Mouse (Mus musculus): ENCODE data around the gene Pou2f3.
A peak's percentile ranks its signal among the peaks of the same experiment; 100 is the strongest.

Gene Pou2f3

DNA sequence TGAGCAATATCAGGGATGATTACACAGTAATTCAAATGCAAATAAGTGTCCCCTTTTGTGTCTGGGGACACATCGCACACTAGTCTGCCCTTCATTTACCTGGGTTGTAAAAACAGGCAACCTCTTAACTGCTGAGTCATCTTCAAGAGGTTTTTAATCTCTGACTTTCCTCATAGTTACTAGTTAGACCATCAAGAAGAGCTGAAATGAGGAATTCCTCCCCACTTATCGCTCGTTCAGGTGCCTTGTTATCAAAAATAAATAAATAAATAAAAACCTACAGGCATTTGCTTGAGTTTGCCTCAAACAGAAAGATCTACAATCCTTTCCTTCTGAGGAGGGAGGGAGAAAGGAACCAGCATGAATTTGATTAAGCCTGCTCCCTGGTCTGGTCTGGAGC is 101.4 kb downstream of the Pou2f3 start:
- no peak for DNase-seq (ENCODE audit: low spot score)

- DNase-seq (ENCODE audit: low spot score), result no peak
These were observed 102.1 kb downstream of the Pou2f3 start for GRCm38 (mm10) chr9:43108081-43108480.

DNA sequence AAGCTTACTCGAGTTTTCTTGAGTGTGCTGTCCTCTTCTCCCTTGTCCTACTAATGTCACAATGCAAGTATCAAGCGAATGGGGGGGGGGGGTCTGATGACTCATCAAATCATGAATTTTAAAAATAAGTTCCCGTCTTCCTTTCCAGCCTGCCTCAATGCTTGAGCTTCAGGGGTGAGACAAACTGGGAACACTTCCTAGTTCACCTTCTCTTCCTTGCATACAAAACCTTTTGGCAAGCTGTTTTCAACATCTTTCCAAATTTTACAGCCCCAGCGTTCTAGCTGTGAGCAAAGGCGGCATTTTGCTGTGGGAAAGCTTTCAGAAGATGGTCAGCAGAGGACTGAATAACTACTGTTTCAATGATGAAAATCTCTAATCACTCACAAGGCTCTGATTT is 102.6 kb downstream of the Pou2f3 start:
- no peak for DNase-seq (ENCODE audit: low spot score)

DNA sequence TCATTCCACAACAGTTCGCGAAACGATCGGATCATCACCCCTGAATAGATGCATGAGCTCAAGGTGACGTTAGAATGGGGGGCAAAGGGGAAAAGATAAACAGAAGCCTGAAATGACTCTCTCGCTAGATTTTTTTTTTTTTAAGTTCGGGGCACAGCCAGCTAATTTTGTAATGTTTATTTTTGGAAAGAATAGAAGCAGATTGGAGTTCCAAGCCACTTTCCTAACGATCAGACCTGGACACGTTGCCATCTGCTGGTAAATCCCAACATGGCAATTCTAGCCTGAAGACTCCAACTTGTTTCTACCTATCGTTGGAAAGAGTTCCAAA is 103.0 kb downstream of the Pou2f3 start, which contains the start of gene Arhgef12:
Gene Arhgef12, minus strand, starts transcription at position 53 of the 331 bp plus-strand sequence.
- peak; percentile 42 for DNase-seq (ENCODE audit: low spot score)

GRCm38 (mm10) chr9:43106426-43107186 is 103.6 kb downstream of the Pou2f3 start:
- peak; percentile 39 for DNase-seq (ENCODE audit: low spot score)

- peak; percentile 88 for DNase-seq (ENCODE audit: low spot score)
These were observed 104.4 kb downstream of the Pou2f3 start for GRCm38 (mm10) chr9:43105664-43106361.

DNA sequence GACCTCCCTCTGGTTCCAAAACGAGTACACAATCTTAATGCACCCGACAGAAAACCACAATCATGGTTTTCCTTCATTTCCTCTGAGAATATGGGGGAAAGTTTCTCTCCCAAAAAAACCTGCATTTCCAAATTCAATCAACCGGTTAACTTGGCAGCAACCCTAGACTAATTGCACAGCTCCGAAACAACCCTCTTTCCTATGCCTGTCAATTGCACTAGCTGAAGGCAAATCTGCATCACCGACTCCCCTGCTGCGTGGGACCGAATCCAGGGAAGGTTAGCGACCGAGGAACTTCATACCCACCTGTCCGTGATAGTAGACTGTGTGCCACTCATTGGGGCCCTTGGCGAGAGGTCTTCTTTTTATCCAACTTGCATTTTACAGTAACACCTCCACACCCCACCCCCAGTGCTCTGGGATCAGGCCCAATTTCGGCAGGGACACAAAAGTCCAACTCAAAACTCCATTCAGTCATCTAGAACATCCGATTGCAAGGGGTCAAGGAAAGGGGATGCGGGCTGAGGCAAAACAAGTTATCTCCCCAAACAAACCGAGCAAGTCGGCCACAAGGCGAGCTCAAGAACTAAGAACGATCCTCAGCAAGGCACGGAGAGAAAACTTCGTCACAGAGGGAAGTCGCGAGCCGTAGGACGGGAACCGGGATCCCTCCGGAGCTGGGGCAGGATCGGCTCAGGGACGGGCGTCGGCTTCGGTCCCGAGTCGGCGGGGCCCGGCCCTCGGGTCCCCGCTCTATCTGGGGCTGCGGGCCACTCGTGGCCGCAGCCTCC is 105.1 kb downstream of the Pou2f3 start:
- peak; percentile 36 for DNase-seq (ENCODE audit: low spot score)

- DNase-seq (ENCODE audit: low spot score), result no peak
These were observed 105.7 kb downstream of the Pou2f3 start for GRCm38 (mm10) chr9:43104526-43104872.

DNA sequence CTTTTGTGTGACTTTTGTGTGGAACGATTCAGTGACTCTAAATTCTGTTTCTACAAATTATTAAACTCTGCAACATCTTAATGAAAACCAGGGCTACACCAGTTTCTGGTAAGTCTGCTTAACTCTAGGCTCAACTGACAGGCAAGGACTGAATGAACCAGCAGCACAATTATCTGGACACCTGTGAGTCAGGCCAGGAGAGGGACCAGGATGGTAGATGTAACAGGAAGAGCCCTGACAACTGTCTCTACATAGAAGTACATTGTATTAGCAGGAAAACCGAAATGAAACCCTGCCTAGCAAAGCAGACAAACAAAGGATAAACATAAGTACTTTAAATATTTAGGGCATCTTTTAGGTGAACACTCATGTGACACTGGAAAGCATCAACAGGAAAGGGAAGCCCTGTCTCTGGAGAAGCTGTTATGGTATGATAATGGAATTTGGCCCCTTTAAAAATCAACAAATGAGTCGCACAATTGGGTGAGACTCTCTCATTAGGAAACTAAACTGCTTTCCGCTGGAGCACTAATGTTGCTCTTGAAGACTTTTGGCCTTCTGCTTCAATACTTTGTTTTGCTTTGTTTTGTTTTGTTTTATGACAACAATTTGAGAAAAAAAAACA is 106.4 kb downstream of the Pou2f3 start:
- no peak for DNase-seq (ENCODE audit: low spot score)

- no peak for DNase-seq (ENCODE audit: low spot score)
These were observed 107.2 kb downstream of the Pou2f3 start for GRCm38 (mm10) chr9:43102931-43103330.

- no peak for DNase-seq (ENCODE audit: low spot score)
These were observed 108.1 kb downstream of the Pou2f3 start for GRCm38 (mm10) chr9:43101936-43102595.

- DNase-seq (ENCODE audit: low spot score), result no peak
These were observed 111.2 kb downstream of the Pou2f3 start for GRCm38 (mm10) chr9:43098922-43099321.

DNA sequence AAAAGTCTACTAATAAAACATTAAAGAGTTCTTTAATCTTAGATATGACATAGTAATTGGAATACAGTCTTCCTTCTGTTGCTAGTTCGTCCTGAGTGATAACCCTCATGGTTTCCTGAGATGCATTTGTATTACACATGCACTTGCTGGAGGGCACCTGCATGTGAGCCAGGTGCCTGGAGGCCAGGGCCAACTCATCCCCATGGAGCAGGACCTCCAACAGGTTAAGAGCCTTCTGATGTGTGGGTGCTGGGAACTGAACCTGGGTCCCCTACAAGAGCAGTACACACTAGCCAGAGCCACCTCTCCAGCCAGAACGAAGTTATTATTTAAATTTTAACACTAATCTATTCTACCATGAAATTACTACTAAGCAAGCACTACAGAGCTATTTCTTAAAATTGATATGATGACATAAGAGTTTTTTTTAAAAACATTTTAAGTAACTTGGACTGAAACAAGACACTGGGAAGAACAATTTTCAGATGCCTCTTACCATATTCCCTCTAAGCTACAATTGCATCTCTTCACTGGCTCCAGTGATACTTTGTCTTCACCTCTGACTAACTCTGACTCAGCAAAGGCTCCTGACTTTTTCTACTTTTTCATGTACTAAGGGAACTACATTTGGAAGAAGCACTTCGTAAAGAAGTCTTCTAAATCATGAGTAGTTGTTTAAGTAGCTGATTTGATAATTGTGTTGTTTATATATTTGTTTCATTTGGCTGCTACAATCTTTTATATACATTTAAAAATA is 112.2 kb downstream of the Pou2f3 start:
- no peak for DNase-seq (ENCODE audit: low spot score)

GRCm38 (mm10) chr9:43096337-43096736 is 113.8 kb downstream of the Pou2f3 start:
- DNase-seq (ENCODE audit: low spot score), result no peak

DNA sequence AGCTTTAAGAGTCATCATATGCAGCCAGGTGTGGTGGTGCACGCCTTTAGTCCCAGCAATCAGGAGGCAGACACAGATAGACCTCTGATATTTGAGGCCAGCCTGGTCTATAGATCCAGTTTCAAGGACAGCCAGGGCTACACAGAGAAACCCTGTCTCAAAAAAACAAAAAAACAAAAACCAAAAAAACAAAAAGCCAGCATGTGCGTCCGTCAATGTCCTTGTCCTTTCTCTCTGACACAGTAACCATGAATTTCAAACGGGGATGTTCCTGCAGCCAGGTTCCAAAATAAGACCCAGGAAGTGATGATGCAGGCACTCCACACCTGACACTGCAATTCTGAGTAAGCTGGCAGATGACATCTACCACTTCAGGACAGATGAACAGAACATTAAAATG is 115.3 kb downstream of the Pou2f3 start:
- DNase-seq (ENCODE audit: low spot score), result no peak

GRCm38 (mm10) chr9:43093803-43094202 is 116.4 kb downstream of the Pou2f3 start:
- no peak for DNase-seq (ENCODE audit: low spot score)

GRCm38 (mm10) chr9:43085686-43086285 is 124.4 kb downstream of the Pou2f3 start:
- DNase-seq (ENCODE audit: low spot score), result no peak

DNA sequence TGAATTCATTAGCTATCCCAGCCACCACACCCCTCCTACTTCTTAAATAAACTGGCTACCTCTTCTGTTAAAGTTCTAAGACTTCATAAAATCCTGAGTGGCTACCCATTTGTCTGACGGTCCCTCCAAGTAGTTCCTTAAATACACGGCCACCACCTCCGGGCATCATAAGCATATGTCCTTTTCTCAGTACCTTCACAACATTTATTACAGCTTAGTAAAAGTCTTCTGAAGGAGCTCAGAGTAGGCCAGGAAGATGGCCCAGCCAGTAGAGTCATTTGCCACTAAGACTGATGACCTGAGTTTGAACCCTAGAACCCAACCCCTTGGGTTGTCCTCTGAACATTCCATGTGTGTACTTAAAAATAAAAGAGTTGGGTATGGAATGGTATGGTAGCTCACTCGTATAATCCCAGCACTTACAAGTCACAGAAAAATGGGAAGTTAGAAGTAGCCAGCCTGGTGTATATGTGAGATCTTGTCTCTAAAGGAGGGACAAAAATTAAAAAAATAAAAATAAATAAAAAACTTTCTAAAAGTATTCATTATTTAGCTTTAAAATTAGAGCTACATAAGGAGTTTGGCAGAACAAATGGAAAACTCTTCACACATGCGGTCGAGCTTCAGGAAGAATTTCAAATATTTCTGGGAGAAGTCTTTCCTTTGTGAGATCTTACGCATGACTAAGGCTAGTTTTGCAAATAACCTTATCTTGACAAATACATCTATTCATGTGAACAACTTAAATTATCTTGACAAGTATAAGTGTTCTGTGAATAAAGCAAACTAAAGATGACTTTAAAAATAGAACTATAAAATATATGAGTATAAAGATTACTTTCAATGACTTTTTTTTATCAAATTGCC is 125.4 kb downstream of the Pou2f3 start:
- DNase-seq (ENCODE audit: low spot score), result no peak

- DNase-seq (ENCODE audit: low spot score), result no peak
These were observed 126.6 kb downstream of the Pou2f3 start for GRCm38 (mm10) chr9:43083441-43084055.

Measured in ovary, postnatal 14 days (tissue).